Mouse (Mus musculus): ENCODE measurements around the gene Smarcd3. TPM values are rescaled to one million over a fixed set of nuclear protein-coding genes. Genes with fewer than 3 reads are reported as not detected.

Gene Smarcd3
- polyA plus RNA-seq, 1 experiment from 2014 or later, result 78.4 TPM

GRCm38 (mm10) chr5:24651356-24651755 lies 27.1 kb upstream of the Smarcd3 start:
- H3K4me1 ChIP-seq (ENCODE audit: control insufficient read depth in 2 of 2, insufficient read depth in 2 of 2, low read length in 2 of 2), result no peaks in the 10 kb centered on the region
- H3K27ac ChIP-seq (replicated peaks in 1 of 2; ENCODE audit: control insufficient read depth in 1 of 2, insufficient read depth in 1 of 2, low read depth in 2 of 2, low read length in 2 of 2), result no peak overlapping the region
- no peaks in the 10 kb centered on the region for H3K36me3 ChIP-seq (ENCODE audit: control insufficient read depth, insufficient read depth, low read length)
- H3K4me3 ChIP-seq (ENCODE audit: control insufficient read depth in 1 of 2, insufficient read depth in 1 of 2, low read depth in 1 of 2, low read length in 2 of 2), result no peak overlapping the region
- no peak overlapping the region for H3K9ac ChIP-seq (ENCODE audit: low read length)
- WGBS, result 73% methylated on average over 6 of the region's 6 CpGs
- no peaks in the 10 kb centered on the region for H3K27me3 ChIP-seq (ENCODE audit: control insufficient read depth, insufficient read depth, low read length)
- no peak overlapping the region for H3K4me2 ChIP-seq (ENCODE audit: low read length)
- no peaks in the 10 kb centered on the region for H3K9me3 ChIP-seq (ENCODE audit: control insufficient read depth, low read length)
- ATAC-seq (ENCODE audit: insufficient number of reproducible peaks, insufficient read depth, low FRiP score, low read depth), result no peak

DNA sequence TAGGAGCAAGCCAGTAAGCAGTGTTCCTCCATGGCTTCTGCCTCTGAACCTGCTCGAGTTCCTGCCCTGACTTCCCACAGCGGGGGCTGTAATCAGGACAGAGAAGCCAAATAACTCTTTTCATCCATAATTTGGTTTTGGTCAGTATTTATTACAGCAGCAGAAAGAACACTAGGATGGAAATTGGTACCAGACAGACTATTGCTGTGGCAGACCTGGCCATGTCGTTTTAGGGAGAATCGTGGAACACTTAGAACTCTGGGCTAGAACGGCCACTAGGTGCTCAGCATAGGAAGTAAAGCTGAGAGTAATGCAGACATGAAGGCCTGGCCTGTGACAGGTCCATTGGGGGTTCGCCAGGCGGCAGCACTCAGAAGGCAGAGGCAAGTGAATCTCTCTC lies 25.5 kb upstream of the Smarcd3 start:
- no peaks in the 10 kb centered on the region for H3K27me3 ChIP-seq (ENCODE audit: control insufficient read depth, insufficient read depth, low read length)
- no peaks in the 10 kb centered on the region for H3K36me3 ChIP-seq (ENCODE audit: control insufficient read depth, insufficient read depth, low read length)
- H3K4me3 ChIP-seq (ENCODE audit: control insufficient read depth in 1 of 2, insufficient read depth in 1 of 2, low read depth in 1 of 2, low read length in 2 of 2), result no peak overlapping the region
- no peak overlapping the region for H3K27ac ChIP-seq (replicated peaks in 1 of 2; ENCODE audit: control insufficient read depth in 1 of 2, insufficient read depth in 1 of 2, low read depth in 2 of 2, low read length in 2 of 2)
- ATAC-seq (ENCODE audit: insufficient number of reproducible peaks, insufficient read depth, low FRiP score, low read depth), result no peak
- H3K9me3 ChIP-seq (ENCODE audit: control insufficient read depth, low read length), result no peaks in the 10 kb centered on the region
- no peak overlapping the region for H3K9ac ChIP-seq (ENCODE audit: low read length)
- H3K4me1 ChIP-seq (ENCODE audit: control insufficient read depth in 2 of 2, insufficient read depth in 2 of 2, low read length in 2 of 2), result no peaks in the 10 kb centered on the region
- H3K4me2 ChIP-seq (ENCODE audit: low read length), result no peak overlapping the region
- 70% methylated on average over 7 of the region's 7 CpGs for WGBS

GRCm38 (mm10) chr5:24649231-24649630 lies 25.0 kb upstream of the Smarcd3 start:
- WGBS, result 73% methylated on average over 4 of the region's 4 CpGs

DNA sequence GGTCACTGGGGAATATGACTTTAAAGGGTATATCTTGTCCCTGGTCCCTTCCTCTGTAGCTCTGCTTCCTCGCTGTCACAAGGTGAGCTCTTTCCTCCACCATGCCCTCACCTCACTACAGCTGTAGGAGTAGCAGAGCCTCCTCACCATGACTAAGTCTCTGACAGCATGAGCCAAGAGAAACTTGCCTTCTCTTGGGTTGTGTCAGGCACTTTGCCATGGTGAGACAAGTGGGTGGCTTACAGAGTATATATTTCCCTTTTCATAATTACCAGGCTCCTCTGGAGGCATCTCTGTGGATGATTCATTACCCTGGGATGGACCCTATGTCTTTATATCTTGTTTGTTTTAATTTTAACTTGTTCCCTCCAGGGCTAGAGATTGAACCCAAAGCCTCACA lies 21.2 kb upstream of the Smarcd3 start:
- Histone ChIP-seq H3K27me3 (ENCODE audit: control insufficient read depth, insufficient read depth, low read length) (no peaks in the 10 kb centered on the region), H3K4me2 (ENCODE audit: low read length) (no peak overlapping the region), H3K4me1 (ENCODE audit: control insufficient read depth in 2 of 2, insufficient read depth in 2 of 2, low read length in 2 of 2) (no peaks in the 10 kb centered on the region), H3K4me3 (ENCODE audit: control insufficient read depth in 1 of 2, insufficient read depth in 1 of 2, low read depth in 1 of 2, low read length in 2 of 2) (no peak overlapping the region), H3K27ac (replicated peaks in 1 of 2; ENCODE audit: control insufficient read depth in 1 of 2, insufficient read depth in 1 of 2, low read depth in 2 of 2, low read length in 2 of 2) (no peak overlapping the region), H3K36me3 (ENCODE audit: control insufficient read depth, insufficient read depth, low read length) (no peaks in the 10 kb centered on the region), H3K9ac (ENCODE audit: low read length) (no peak overlapping the region), H3K9me3 (ENCODE audit: control insufficient read depth, low read length) (no peaks in the 10 kb centered on the region)
- ATAC-seq (ENCODE audit: insufficient number of reproducible peaks, insufficient read depth, low FRiP score, low read depth), result no peak
- 58% methylated on average over 1 of the region's 1 CpGs for WGBS

More at GRCm38 (mm10) chr5:24649231-24649630, 25.0 kb upstream of the Smarcd3 start:
- Histone ChIP-seq H3K4me2 (ENCODE audit: low read length) (no peak overlapping the region), H3K4me3 (ENCODE audit: control insufficient read depth in 1 of 2, insufficient read depth in 1 of 2, low read depth in 1 of 2, low read length in 2 of 2) (no peak overlapping the region), H3K36me3 (ENCODE audit: control insufficient read depth, insufficient read depth, low read length) (no peaks in the 10 kb centered on the region), H3K9me3 (ENCODE audit: control insufficient read depth, low read length) (no peaks in the 10 kb centered on the region), H3K4me1 (ENCODE audit: control insufficient read depth in 2 of 2, insufficient read depth in 2 of 2, low read length in 2 of 2) (no peaks in the 10 kb centered on the region), H3K27me3 (ENCODE audit: control insufficient read depth, insufficient read depth, low read length) (no peaks in the 10 kb centered on the region), H3K27ac (replicated peaks in 1 of 2; ENCODE audit: control insufficient read depth in 1 of 2, insufficient read depth in 1 of 2, low read depth in 2 of 2, low read length in 2 of 2) (no peak overlapping the region), H3K9ac (ENCODE audit: low read length) (no peak overlapping the region)
- ATAC-seq (ENCODE audit: insufficient number of reproducible peaks, insufficient read depth, low FRiP score, low read depth), result no peak

- H3K4me2 ChIP-seq (ENCODE audit: low read length), result no peak overlapping the region
- H3K27ac ChIP-seq (replicated peaks in 1 of 2; ENCODE audit: control insufficient read depth in 1 of 2, insufficient read depth in 1 of 2, low read depth in 2 of 2, low read length in 2 of 2), result no peak overlapping the region
- H3K4me3 ChIP-seq (ENCODE audit: control insufficient read depth in 1 of 2, insufficient read depth in 1 of 2, low read depth in 1 of 2, low read length in 2 of 2), result no peak overlapping the region
- no peaks in the 10 kb centered on the region for H3K4me1 ChIP-seq (ENCODE audit: control insufficient read depth in 2 of 2, insufficient read depth in 2 of 2, low read length in 2 of 2)
- WGBS, result 69% methylated on average over 6 of the region's 6 CpGs
- no peaks in the 10 kb centered on the region for H3K27me3 ChIP-seq (ENCODE audit: control insufficient read depth, insufficient read depth, low read length)
- H3K36me3 ChIP-seq (ENCODE audit: control insufficient read depth, insufficient read depth, low read length), result no peaks in the 10 kb centered on the region
- no peaks in the 10 kb centered on the region for H3K9me3 ChIP-seq (ENCODE audit: control insufficient read depth, low read length)
- no peak for ATAC-seq (ENCODE audit: insufficient number of reproducible peaks, insufficient read depth, low FRiP score, low read depth)
- H3K9ac ChIP-seq (ENCODE audit: low read length), result no peak overlapping the region
These were observed 14.9 kb upstream of the Smarcd3 start for GRCm38 (mm10) chr5:24639081-24639480.

DNA sequence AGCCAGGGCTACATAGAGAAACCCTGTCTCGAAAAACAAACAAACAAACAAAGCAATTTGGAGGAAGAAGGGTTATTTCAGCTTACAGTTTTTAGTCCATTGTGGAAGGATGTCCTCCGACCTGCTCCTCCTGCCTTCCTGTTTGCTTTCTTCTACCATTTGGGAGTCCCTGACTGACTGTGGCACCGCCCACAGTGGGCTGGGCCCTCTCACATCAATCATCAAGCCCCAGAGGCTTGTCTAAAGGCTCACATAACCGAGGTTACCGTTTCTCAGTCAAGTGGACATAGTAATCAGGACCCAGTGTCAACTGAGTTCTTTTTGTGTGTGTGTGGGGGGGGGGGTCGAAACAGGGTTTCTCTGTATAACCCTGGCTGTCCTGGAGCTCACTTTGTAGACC lies 13.9 kb upstream of the Smarcd3 start:
- Histone ChIP-seq H3K9ac (ENCODE audit: low read length) (no peak overlapping the region), H3K27ac (replicated peaks in 1 of 2; ENCODE audit: control insufficient read depth in 1 of 2, insufficient read depth in 1 of 2, low read depth in 2 of 2, low read length in 2 of 2) (no peak overlapping the region), H3K27me3 (ENCODE audit: control insufficient read depth, insufficient read depth, low read length) (no peaks in the 10 kb centered on the region), H3K4me1 (ENCODE audit: control insufficient read depth in 2 of 2, insufficient read depth in 2 of 2, low read length in 2 of 2) (no peaks in the 10 kb centered on the region), H3K4me2 (ENCODE audit: low read length) (no peak overlapping the region), H3K9me3 (ENCODE audit: control insufficient read depth, low read length) (no peaks in the 10 kb centered on the region), H3K36me3 (ENCODE audit: control insufficient read depth, insufficient read depth, low read length) (no peaks in the 10 kb centered on the region), H3K4me3 (ENCODE audit: control insufficient read depth in 1 of 2, insufficient read depth in 1 of 2, low read depth in 1 of 2, low read length in 2 of 2) (no peak overlapping the region)
- WGBS, result 53% methylated on average over 6 of the region's 6 CpGs
- no peak for ATAC-seq (ENCODE audit: insufficient number of reproducible peaks, insufficient read depth, low FRiP score, low read depth)

- H3K27ac ChIP-seq (replicated peaks in 1 of 2; ENCODE audit: control insufficient read depth in 1 of 2, insufficient read depth in 1 of 2, low read depth in 2 of 2, low read length in 2 of 2), result no peak overlapping the region
- H3K9ac ChIP-seq (ENCODE audit: low read length), result no peak overlapping the region
- no peaks in the 10 kb centered on the region for H3K4me1 ChIP-seq (ENCODE audit: control insufficient read depth in 2 of 2, insufficient read depth in 2 of 2, low read length in 2 of 2)
- H3K4me3 ChIP-seq (ENCODE audit: control insufficient read depth in 1 of 2, insufficient read depth in 1 of 2, low read depth in 1 of 2, low read length in 2 of 2), result no peak overlapping the region
- 62% methylated on average over 4 of the region's 4 CpGs for WGBS
- H3K4me2 ChIP-seq (ENCODE audit: low read length), result no peak overlapping the region
- no peaks in the 10 kb centered on the region; the same call in 1 of the 2 replicates for H3K27me3 ChIP-seq (ENCODE audit: control insufficient read depth, insufficient read depth, low read length)
- no peaks in the 10 kb centered on the region for H3K9me3 ChIP-seq (ENCODE audit: control insufficient read depth, low read length)
- no peaks in the 10 kb centered on the region for H3K36me3 ChIP-seq (ENCODE audit: control insufficient read depth, insufficient read depth, low read length)
- ATAC-seq (ENCODE audit: insufficient number of reproducible peaks, insufficient read depth, low FRiP score, low read depth), result no peak
These were observed 12.8 kb upstream of the Smarcd3 start for GRCm38 (mm10) chr5:24636987-24637386.

GRCm38 (mm10) chr5:24635526-24636141 lies 11.4 kb upstream of the Smarcd3 start:
- no peaks in the 10 kb centered on the region for H3K4me1 ChIP-seq (ENCODE audit: control insufficient read depth in 2 of 2, insufficient read depth in 2 of 2, low read length in 2 of 2)
- no peak overlapping the region for H3K4me2 ChIP-seq (ENCODE audit: low read length)
- no peaks in the 10 kb centered on the region for H3K9me3 ChIP-seq (ENCODE audit: control insufficient read depth, low read length)
- no peak overlapping the region for H3K9ac ChIP-seq (ENCODE audit: low read length)
- WGBS, result 70% methylated on average over 6 of the region's 6 CpGs
- no peak overlapping the region for H3K27ac ChIP-seq (replicated peaks in 1 of 2; ENCODE audit: control insufficient read depth in 1 of 2, insufficient read depth in 1 of 2, low read depth in 2 of 2, low read length in 2 of 2)
- no peaks in the 10 kb centered on the region for H3K36me3 ChIP-seq (ENCODE audit: control insufficient read depth, insufficient read depth, low read length)
- ATAC-seq (ENCODE audit: insufficient number of reproducible peaks, insufficient read depth, low FRiP score, low read depth), result no peak
- no peak overlapping the region for H3K4me3 ChIP-seq (ENCODE audit: control insufficient read depth in 1 of 2, insufficient read depth in 1 of 2, low read depth in 1 of 2, low read length in 2 of 2)
- H3K27me3 ChIP-seq (ENCODE audit: control insufficient read depth, insufficient read depth, low read length), result no peaks in the 10 kb centered on the region; the same call in 1 of the 2 replicates
